Mouse (Mus musculus) forebrain, embryonic 14.5 days (tissue): ENCODE measurements around the gene Neurog1. TPM values are rescaled to one million over a fixed set of nuclear protein-coding genes. Genes with fewer than 3 reads are reported as not detected.

Experiments used
- ATAC-seq: fragments of 200-750 bp; cut with Nextera tagmentation; 2 replicates; pipeline ENCODE4 v1.8.0; 2017; ENCODE audit warnings: mild to moderate bottlenecking, moderate library complexity
- DNase-seq: peaks from one replicate; pipeline ENCODE4 v3.0.0-alpha.2; 2015; ENCODE audit warnings: low spot score
- H3K27ac ChIP-seq: fragments of 300-500 bp; sonication (generic); 2 replicates; pipeline ENCODE4 v1.5.1; 2014; ENCODE audit warnings: low read depth, mild to moderate bottlenecking, control low read depth, low read length, moderate library complexity
- H3K27me3 ChIP-seq: fragments of 300-500 bp; sonication (generic); replicated peaks from 2 replicates; pipeline ENCODE4 v1.6.1; 2014; ENCODE audit warnings: low read length, control low read depth, mixed read lengths; ENCODE audit not compliant: control insufficient read depth, insufficient read depth
- H3K36me3 ChIP-seq: fragments of 300-500 bp; sonication (generic); 2 replicates; pipeline ENCODE4 v1.6.1; 2014; ENCODE audit warnings: low read length, control low read depth; ENCODE audit not compliant: control insufficient read depth, insufficient read depth
- H3K4me1 ChIP-seq: fragments of 300-500 bp; sonication (generic); 2 replicates; pipeline ENCODE4 v1.6.1; 2014; ENCODE audit warnings: antibody characterized with exemption, low read length, control low read depth; ENCODE audit not compliant: control insufficient read depth, insufficient read depth
- H3K4me2 ChIP-seq: fragments of 300-500 bp; sonication (generic); 2 replicates; pipeline ENCODE4 v1.6.1; 2014; ENCODE audit warnings: mild to moderate bottlenecking, control low read depth, low read length
- H3K4me3 ChIP-seq: fragments of 300-500 bp; sonication (generic); 2 replicates; pipeline ENCODE4 v1.5.1; 2014; ENCODE audit warnings: low read depth, low read length, control low read depth
- H3K9ac ChIP-seq: fragments of 300-500 bp; sonication (generic); 2 replicates; pipeline ENCODE4 v1.6.1; 2014; ENCODE audit warnings: mild to moderate bottlenecking, low read length, control low read depth, moderate library complexity
- H3K9me3 ChIP-seq: fragments of 300-500 bp; sonication (generic); replicated peaks from 2 replicates; pipeline ENCODE4 v1.6.1; 2016; ENCODE audit warnings: low read length, control low read depth, mixed read lengths; ENCODE audit not compliant: control insufficient read depth
- WGBS: fragments of 180-500 bp; shearing (Covaris S2); extraction: QIAGEN DNeasy Blood & Tissue Kit; methylation state at CpG from one replicate; pipeline ENCODE4 v1.1.7; 2014; 5-methylcytosine and 5-hydroxymethylcytosine counted together
- polyA plus RNA-seq: library from polyadenylated mRNA; unstranded; fragments of >200 nt; fragmentation: Nextera tagmentation; extraction: Ambion mirVana; gene quantifications from 2 replicates; pipeline ENCODE4 v1.2.1, GENCODE M21; 2014

The Neurog1 gene
- polyA plus RNA-seq, 1 experiment from 2014 or later = 4.3 TPM

DNA sequence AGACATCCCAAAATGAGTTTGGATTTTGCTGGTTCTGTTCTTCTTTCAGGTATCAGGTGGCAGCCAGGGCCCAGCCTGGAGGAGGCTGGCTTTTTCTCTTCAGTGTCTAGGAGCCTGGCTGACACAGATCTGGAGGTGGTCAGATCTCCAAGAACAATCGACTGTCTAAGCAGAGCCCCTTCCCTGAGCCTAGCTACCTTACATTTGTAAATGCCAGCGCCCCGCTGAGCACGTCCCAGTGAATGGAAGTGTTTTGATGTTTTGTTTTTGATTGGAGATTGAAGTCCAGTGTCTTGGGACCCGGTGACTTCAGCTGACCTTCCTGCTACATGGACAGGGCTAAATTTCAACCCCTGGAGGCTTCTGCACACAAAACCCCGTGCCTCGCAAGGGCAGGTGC lies 15.8 kb downstream of the Neurog1 start:
- Histone ChIP-seq H3K4me1 (peaks cover 8% of the 10 kb centered on the region), H3K9ac (no peak overlapping the region), H3K4me2 (no peak overlapping the region), H3K36me3 (no peaks in the 10 kb centered on the region), H3K27me3 (no peaks in the 10 kb centered on the region; the same call in 1 of the 2 replicates), H3K9me3 (no peaks in the 10 kb centered on the region), H3K4me3 (no peak overlapping the region), H3K27ac (no peak overlapping the region)
- WGBS = 8% methylated on average over 7 of the region's 7 CpGs
- DNase-seq = no peak
- ATAC-seq = no peak

DNA sequence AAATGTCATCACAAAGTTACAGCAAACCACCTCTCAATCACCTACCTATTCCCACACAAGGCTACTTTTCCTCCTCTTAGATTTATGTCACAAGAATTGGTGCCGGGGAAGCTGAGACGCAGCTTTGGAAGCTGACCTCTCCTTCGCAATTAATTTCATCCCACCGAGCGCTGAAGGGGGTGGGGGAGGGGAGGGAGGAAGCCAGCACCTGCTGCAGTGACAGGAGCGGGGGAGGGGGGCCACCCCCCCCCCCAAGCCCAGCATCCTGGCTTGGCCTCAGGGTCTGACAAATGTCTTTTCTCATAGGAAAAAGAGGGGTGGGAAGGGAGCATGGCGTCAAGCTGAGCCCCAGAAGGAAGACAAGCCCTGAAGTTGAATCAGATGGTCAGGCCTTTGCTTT lies 23.2 kb downstream of the Neurog1 start:
- H3K9ac ChIP-seq = no peak overlapping the region
- no peak overlapping the region for H3K4me3 ChIP-seq
- peaks cover 14% of the 10 kb centered on the region for H3K4me1 ChIP-seq
- ATAC-seq (no peak), DNase-seq (no peak)
- no peak overlapping the region for H3K27ac ChIP-seq
- H3K27me3 ChIP-seq = no peaks in the 10 kb centered on the region; the same call in 1 of the 2 replicates
- 3% methylated on average over 7 of the region's 7 CpGs for WGBS
- no peaks in the 10 kb centered on the region for H3K9me3 ChIP-seq
- no peak overlapping the region for H3K4me2 ChIP-seq
- no peaks in the 10 kb centered on the region for H3K36me3 ChIP-seq

- no peaks in the 10 kb centered on the region for H3K9me3 ChIP-seq
- 10% methylated on average over 10 of the region's 10 CpGs for WGBS
- peak overlapping the region; percentile 30; the same call in 1 of the 2 replicates for H3K27ac ChIP-seq
- no peaks in the 10 kb centered on the region for H3K36me3 ChIP-seq
- no peak overlapping the region for H3K4me3 ChIP-seq
- no peak overlapping the region for H3K4me2 ChIP-seq
- peak; percentile 76 for DNase-seq
- H3K9ac ChIP-seq = no peak overlapping the region
- ATAC-seq = no peak
- peaks cover 34% of the 10 kb centered on the region for H3K4me1 ChIP-seq
- H3K27me3 ChIP-seq = peaks cover 12% of the 10 kb centered on the region
Measured at GRCm38 (mm10) chr13:56226175-56226954, 25.6 kb downstream of the Neurog1 start.

DNA sequence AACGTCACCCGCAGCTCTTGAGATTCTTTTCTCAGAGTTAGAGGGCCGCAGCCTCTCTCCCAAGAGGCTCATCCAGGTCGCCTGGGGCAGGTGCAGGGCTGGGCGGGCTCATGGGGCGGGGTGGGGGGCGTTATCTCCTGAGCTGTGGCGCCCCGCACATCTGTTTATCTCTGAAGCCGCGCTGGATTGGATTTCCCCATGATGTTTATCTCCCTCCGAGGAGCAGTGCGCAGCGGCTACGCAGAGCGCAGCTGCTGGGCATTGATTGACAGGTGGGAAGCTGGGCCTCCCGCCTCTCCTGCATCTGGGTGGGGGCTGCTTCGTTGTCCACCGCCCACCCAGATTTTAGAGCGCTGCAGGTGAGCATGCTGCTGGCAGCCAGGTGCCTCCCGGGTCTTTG lies 28.3 kb downstream of the Neurog1 start:
- Histone ChIP-seq H3K9me3 (no peaks in the 10 kb centered on the region), H3K27me3 (peaks cover 12% of the 10 kb centered on the region), H3K36me3 (no peaks in the 10 kb centered on the region), H3K9ac (no peak overlapping the region), H3K4me1 (peaks cover 33% of the 10 kb centered on the region), H3K4me2 (no peak overlapping the region), H3K4me3 (no peak overlapping the region), H3K27ac (no peak overlapping the region)
- DNase-seq (no peak), ATAC-seq (no peak)
- WGBS = 11% methylated on average over 21 of the region's 21 CpGs

DNA sequence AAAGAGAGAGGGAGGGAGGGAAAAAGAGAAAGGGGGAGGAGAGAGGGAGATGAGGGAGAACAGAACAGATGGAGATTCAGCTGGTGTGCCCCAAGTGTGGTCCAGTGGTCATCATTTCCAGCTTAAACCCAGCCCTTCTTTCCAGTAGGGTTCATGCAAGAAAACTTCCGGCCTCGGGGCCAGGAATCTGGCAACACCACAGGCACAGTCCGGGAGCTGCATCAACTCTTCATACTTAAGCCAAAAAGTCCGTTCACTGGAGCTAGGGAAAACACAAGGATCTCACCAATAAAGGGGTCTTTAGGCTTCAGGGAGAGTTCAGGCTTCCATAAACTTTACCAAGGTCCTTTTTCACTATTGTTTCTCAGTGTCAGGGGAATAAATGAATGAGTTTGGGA lies 29.1 kb downstream of the Neurog1 start:
- DNase-seq (no peak), ATAC-seq (no peak)
- Histone ChIP-seq H3K9ac (no peak overlapping the region), H3K4me1 (peaks cover 31% of the 10 kb centered on the region), H3K9me3 (no peaks in the 10 kb centered on the region), H3K27ac (peak overlapping the region; percentile 88), H3K4me3 (no peak overlapping the region), H3K27me3 (peaks cover 12% of the 10 kb centered on the region), H3K36me3 (no peaks in the 10 kb centered on the region), H3K4me2 (no peak overlapping the region)
- WGBS = 19% methylated on average over 4 of the region's 4 CpGs

- Histone ChIP-seq H3K36me3 (no peaks in the 10 kb centered on the region), H3K9ac (peak overlapping the region; percentile 60), H3K4me3 (peak overlapping the region; percentile 31), H3K27ac (peak overlapping the region; percentile 88), H3K4me2 (peak overlapping the region; percentile 72), H3K27me3 (peaks cover 12% of the 10 kb centered on the region), H3K4me1 (peaks cover 31% of the 10 kb centered on the region), H3K9me3 (no peaks in the 10 kb centered on the region)
- WGBS = 3% methylated on average over 50 of the region's 50 CpGs
- ATAC-seq (peak; percentile 73), DNase-seq (peak; percentile 83)
Measured at GRCm38 (mm10) chr13:56221995-56222848, 29.7 kb downstream of the Neurog1 start.

- under 1% methylated on average over 46 of the region's 46 CpGs for WGBS
- peaks cover 12% of the 10 kb centered on the region for H3K27me3 ChIP-seq
Measured at GRCm38 (mm10) chr13:56221129-56221910, 30.6 kb downstream of the Neurog1 start.

DNA sequence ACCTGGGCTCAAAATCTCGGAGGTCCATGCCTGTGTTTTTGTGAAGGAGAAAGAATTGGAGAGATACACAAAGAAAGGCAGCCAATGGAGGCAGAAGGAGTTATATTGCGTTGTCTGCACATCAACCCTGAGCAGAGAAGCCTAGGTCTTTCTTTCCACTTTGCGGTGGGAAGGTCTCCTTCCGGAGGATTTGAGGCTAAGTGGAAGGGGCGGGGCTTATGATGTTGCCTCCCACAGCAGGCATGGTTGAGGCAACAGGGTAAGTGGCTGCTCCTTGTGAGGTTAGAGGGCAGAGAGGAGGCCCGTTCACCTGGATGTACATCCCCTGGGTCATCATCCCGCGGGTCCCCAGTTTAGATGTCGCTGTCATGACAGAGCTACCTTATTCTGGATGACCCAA lies 32.7 kb downstream of the Neurog1 start:
- peaks cover 33% of the 10 kb centered on the region for H3K4me1 ChIP-seq

More at GRCm38 (mm10) chr13:56221129-56221910, 30.6 kb downstream of the Neurog1 start:
- peak overlapping the region; percentile 60 for H3K9ac ChIP-seq
- ATAC-seq = peak; percentile 88
- H3K27ac ChIP-seq = peak overlapping the region; percentile 88
- H3K36me3 ChIP-seq = no peaks in the 10 kb centered on the region
- peak; percentile 89 for DNase-seq
- peak overlapping the region; percentile 72 for H3K4me2 ChIP-seq
- H3K4me3 ChIP-seq = peak overlapping the region; percentile 31
- H3K9me3 ChIP-seq = no peaks in the 10 kb centered on the region
- H3K4me1 ChIP-seq = peaks cover 32% of the 10 kb centered on the region

More for the DNA sequence above, 32.7 kb downstream of the Neurog1 start:
- no peak overlapping the region for H3K4me3 ChIP-seq
- H3K27me3 ChIP-seq = peaks cover 12% of the 10 kb centered on the region
- no peak for ATAC-seq
- H3K27ac ChIP-seq = no peak overlapping the region
- no peak for DNase-seq
- H3K36me3 ChIP-seq = no peaks in the 10 kb centered on the region
- H3K9me3 ChIP-seq = no peaks in the 10 kb centered on the region
- H3K4me2 ChIP-seq = no peak overlapping the region
- WGBS = 57% methylated on average over 9 of the region's 9 CpGs
- no peak overlapping the region for H3K9ac ChIP-seq
